Mouse (Mus musculus): Measurements from ENCODE around the gene Pinlyp. TPM values are rescaled to one million over a fixed set of nuclear protein-coding genes. Genes with fewer than 3 reads are reported as not detected.

The Pinlyp gene
- polyA plus RNA-seq, 2 experiments = 0.35 to 1.7 TPM

- peaks cover 28% of the 10 kb centered on the region for H3K27me3 ChIP-seq (ENCODE audit: control insufficient read depth, insufficient read depth, low read length)
- ATAC-seq (ENCODE audit: low FRiP score, low read depth) (no peak), DNase-seq (ENCODE audit: low spot score) (no peak)
- H3K9me3 ChIP-seq (ENCODE audit: control insufficient read depth, low read length) = no peaks in the 10 kb centered on the region
- H3K4me2 ChIP-seq (replicated peaks; ENCODE audit: low read depth, low read length, severe bottlenecking) = no peak overlapping the region
- no peaks in the 10 kb centered on the region for H3K36me3 ChIP-seq (ENCODE audit: control insufficient read depth, insufficient read depth, low read length)
- H3K4me1 ChIP-seq (ENCODE audit: control insufficient read depth, insufficient read depth, low read length) = peaks cover 6% of the 10 kb centered on the region
- no peak overlapping the region for H3K9ac ChIP-seq (ENCODE audit: low read depth, low read length, severe bottlenecking)
- no peak for TF ChIP-seq POLR2A (IDR thresholded peaks at IDR 0.05; ENCODE audit: borderline replicate concordance, extremely low read depth, insufficient read depth, insufficient read length)
- H3K27ac ChIP-seq (replicated peaks; ENCODE audit: low read depth, low read length) = no peak overlapping the region
- peak overlapping the region; percentile 1; the same call in 1 of the 2 replicates for H3K4me3 ChIP-seq (replicated peaks; ENCODE audit: low read length)
- 35% methylated on average over 12 of the region's 16 CpGs for WGBS
Measured at GRCm38 (mm10) chr7:24585995-24586394, 40.1 kb upstream of the Pinlyp start.

DNA sequence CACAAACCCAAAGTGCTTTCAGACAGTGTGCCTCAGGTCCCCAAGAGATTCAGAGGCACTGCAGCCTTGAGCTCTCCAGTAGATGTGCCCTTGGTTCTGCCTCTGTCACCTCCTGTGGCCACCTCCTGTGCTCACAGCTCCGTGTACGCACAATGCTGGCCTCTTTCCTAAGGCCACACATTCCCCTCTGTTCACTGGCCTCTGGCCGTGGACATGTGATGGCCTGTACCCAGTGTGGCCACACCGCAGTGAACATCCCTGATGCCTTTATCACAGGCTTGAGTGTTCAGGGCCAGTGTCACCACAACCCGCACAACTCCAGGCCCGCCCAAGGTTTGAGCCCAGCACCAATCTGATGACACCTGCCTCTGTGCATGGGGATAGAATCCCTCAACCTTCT, 39.0 kb upstream of the Pinlyp start:
- Histone ChIP-seq H3K36me3 (ENCODE audit: control insufficient read depth, insufficient read depth, low read length) (no peaks in the 10 kb centered on the region), H3K4me2 (replicated peaks; ENCODE audit: low read depth, low read length, severe bottlenecking) (no peak overlapping the region), H3K4me3 (replicated peaks; ENCODE audit: low read length) (no peak overlapping the region), H3K27me3 (ENCODE audit: control insufficient read depth, insufficient read depth, low read length) (peaks cover 28% of the 10 kb centered on the region), H3K9me3 (ENCODE audit: control insufficient read depth, low read length) (no peaks in the 10 kb centered on the region), H3K9ac (ENCODE audit: low read depth, low read length, severe bottlenecking) (no peak overlapping the region), H3K27ac (replicated peaks; ENCODE audit: low read depth, low read length) (no peak overlapping the region), H3K4me1 (ENCODE audit: control insufficient read depth, insufficient read depth, low read length) (peaks cover 6% of the 10 kb centered on the region)
- WGBS = 90% methylated on average over 6 of the region's 6 CpGs
- DNase-seq (ENCODE audit: low spot score) (no peak), ATAC-seq (ENCODE audit: low FRiP score, low read depth) (no peak)
- TF ChIP-seq POLR2A (IDR thresholded peaks at IDR 0.05; ENCODE audit: borderline replicate concordance, extremely low read depth, insufficient read depth, insufficient read length) = no peak

DNA sequence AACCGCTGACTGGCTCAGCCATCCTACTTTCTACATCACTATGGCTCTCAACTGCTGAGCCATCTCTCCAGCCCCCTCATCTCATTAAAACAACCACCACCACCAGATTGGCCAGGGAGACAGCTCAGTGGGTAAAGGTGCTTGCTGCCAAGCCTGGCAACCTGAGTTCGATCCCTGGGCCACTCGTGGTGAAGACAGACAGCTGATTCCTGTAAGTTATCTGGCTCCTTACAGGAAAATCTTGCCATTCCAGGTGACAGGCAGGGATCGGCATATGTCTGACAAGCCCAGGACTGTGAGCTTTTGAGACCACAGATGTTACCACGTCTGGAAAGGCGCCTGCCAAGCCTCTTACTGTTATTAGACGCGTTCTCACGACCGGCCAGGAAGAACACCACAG, 31.9 kb upstream of the Pinlyp start:
- Histone ChIP-seq H3K36me3 (ENCODE audit: control insufficient read depth, insufficient read depth, low read length) (peaks cover 8% of the 10 kb centered on the region; the same call in 1 of the 2 replicates), H3K4me2 (replicated peaks; ENCODE audit: low read depth, low read length, severe bottlenecking) (no peak overlapping the region), H3K27me3 (ENCODE audit: control insufficient read depth, insufficient read depth, low read length) (no peaks in the 10 kb centered on the region), H3K27ac (replicated peaks; ENCODE audit: low read depth, low read length) (no peak overlapping the region), H3K9ac (ENCODE audit: low read depth, low read length, severe bottlenecking) (no peak overlapping the region), H3K4me3 (replicated peaks; ENCODE audit: low read length) (no peak overlapping the region), H3K4me1 (ENCODE audit: control insufficient read depth, insufficient read depth, low read length) (no peaks in the 10 kb centered on the region), H3K9me3 (ENCODE audit: control insufficient read depth, low read length) (no peaks in the 10 kb centered on the region)
- TF ChIP-seq POLR2A (IDR thresholded peaks at IDR 0.05; ENCODE audit: borderline replicate concordance, extremely low read depth, insufficient read depth, insufficient read length) = no peak
- ATAC-seq (ENCODE audit: low FRiP score, low read depth) (no peak), DNase-seq (ENCODE audit: low spot score) (no peak)
- WGBS = 85% methylated on average over 10 of the region's 10 CpGs

DNA sequence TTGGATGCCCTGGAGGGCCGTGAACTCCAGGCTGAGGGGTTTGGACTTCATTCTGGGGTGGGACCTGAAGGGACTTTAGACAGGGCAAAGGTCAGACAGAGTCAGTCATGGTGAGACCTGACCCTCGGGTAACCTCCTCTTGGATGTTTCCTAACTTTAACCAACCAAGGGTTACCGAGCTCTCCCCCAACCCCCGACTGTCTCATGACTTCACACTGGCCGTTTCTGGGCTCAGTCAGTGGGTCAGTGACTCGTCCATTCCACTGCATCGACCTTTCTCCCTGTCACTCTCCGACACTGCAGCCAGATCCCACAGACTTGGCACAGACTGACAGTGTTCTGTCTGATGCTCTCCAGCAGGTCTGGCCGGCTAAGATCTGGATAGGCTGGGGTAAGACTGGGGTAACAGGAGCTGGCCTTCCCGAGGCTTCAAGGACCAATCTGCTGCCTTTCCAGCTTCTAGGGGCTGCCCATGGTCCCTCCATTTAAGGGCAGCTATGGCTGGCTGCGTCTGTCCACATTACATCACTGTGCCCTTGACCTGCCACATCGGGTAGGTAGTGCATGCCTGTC, 28.4 kb upstream of the Pinlyp start:
- no peak for DNase-seq (ENCODE audit: low spot score)
- WGBS = 75% methylated on average over 12 of the region's 12 CpGs
- TF ChIP-seq POLR2A (IDR thresholded peaks at IDR 0.05; ENCODE audit: borderline replicate concordance, extremely low read depth, insufficient read depth, insufficient read length) = no peak

DNA sequence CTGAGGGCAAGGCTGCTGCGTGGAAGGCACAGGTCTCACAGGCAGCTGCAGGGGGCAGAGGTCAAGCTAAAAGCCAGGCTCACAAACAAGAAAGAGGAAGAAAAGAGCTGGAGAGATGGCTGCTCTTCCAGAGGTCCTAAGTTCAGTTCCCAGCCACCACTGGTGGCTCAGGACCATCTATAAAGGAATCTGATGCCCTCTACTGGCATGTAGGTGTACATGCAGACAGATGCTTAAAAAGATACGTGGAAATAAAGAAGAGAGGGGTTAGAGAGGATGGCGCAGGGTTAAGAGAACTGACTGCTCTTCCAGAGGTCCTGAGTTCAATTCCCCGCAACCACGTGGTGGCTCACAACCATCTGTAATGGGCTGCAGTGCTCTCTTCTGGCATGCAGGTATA, 26.5 kb upstream of the Pinlyp start:
- Histone ChIP-seq H3K9ac (ENCODE audit: low read depth, low read length, severe bottlenecking) (no peak overlapping the region), H3K36me3 (ENCODE audit: control insufficient read depth, insufficient read depth, low read length) (peaks cover 54% of the 10 kb centered on the region), H3K4me2 (replicated peaks; ENCODE audit: low read depth, low read length, severe bottlenecking) (no peak overlapping the region), H3K27me3 (ENCODE audit: control insufficient read depth, insufficient read depth, low read length) (no peaks in the 10 kb centered on the region), H3K4me3 (replicated peaks; ENCODE audit: low read length) (no peak overlapping the region), H3K9me3 (ENCODE audit: control insufficient read depth, low read length) (no peaks in the 10 kb centered on the region), H3K27ac (replicated peaks; ENCODE audit: low read depth, low read length) (no peak overlapping the region), H3K4me1 (ENCODE audit: control insufficient read depth, insufficient read depth, low read length) (no peaks in the 10 kb centered on the region)
- ATAC-seq (ENCODE audit: low FRiP score, low read depth) = no peak
- DNase-seq (ENCODE audit: low spot score) = no peak
- no peak for TF ChIP-seq POLR2A (IDR thresholded peaks at IDR 0.05; ENCODE audit: borderline replicate concordance, extremely low read depth, insufficient read depth, insufficient read length)
- WGBS = 58% methylated on average over 5 of the region's 5 CpGs

More for the DNA sequence above, 28.4 kb upstream of the Pinlyp start:
- H3K4me1 ChIP-seq (ENCODE audit: control insufficient read depth, insufficient read depth, low read length) = no peaks in the 10 kb centered on the region
- no peaks in the 10 kb centered on the region for H3K27me3 ChIP-seq (ENCODE audit: control insufficient read depth, insufficient read depth, low read length)
- H3K36me3 ChIP-seq (ENCODE audit: control insufficient read depth, insufficient read depth, low read length) = peaks cover 38% of the 10 kb centered on the region
- H3K9me3 ChIP-seq (ENCODE audit: control insufficient read depth, low read length) = no peaks in the 10 kb centered on the region
- no peak overlapping the region for H3K27ac ChIP-seq (replicated peaks; ENCODE audit: low read depth, low read length)
- no peak for ATAC-seq (ENCODE audit: low FRiP score, low read depth)
- H3K4me3 ChIP-seq (replicated peaks; ENCODE audit: low read length) = no peak overlapping the region
- H3K4me2 ChIP-seq (replicated peaks; ENCODE audit: low read depth, low read length, severe bottlenecking) = no peak overlapping the region
- no peak overlapping the region for H3K9ac ChIP-seq (ENCODE audit: low read depth, low read length, severe bottlenecking)

Measured in limb, embryonic 14.5 days (tissue).